Mouse (Mus musculus) neural tube, embryonic 12.5 days (tissue): ENCODE measurements around the gene Fth1. TPM values are rescaled to one million over a fixed set of nuclear protein-coding genes. Genes with fewer than 3 reads are reported as not detected.
A peak's percentile ranks its signal among the peaks of the same experiment; 100 is the strongest.
"Not testable (repeated sequence)": the region's sequence is repeated elsewhere in the genome, so short reads cannot be mapped to it uniquely, and the experiment has no call there.

Experiments
- ATAC-seq: fragments of 200-750 bp; cut with Nextera tagmentation; 2 replicates; pipeline ENCODE4 v1.8.0; 2017; ENCODE audit warnings: low read depth, mild to moderate bottlenecking, moderate TSS enrichment, moderate library complexity; ENCODE audit not compliant: low FRiP score
- H3K27ac ChIP-seq: fragments of 300-500 bp; sonication (generic); 2 replicates; pipeline ENCODE4 v1.5.1; 2016
- H3K27me3 ChIP-seq: fragments of 300-500 bp; sonication (generic); replicated peaks from 2 replicates; pipeline ENCODE4 v1.6.1; 2016; ENCODE audit warnings: mild to moderate bottlenecking
- H3K36me3 ChIP-seq: fragments of 300-500 bp; sonication (generic); 2 replicates; pipeline ENCODE4 v1.6.1; 2016; ENCODE audit warnings: mild to moderate bottlenecking
- H3K4me1 ChIP-seq: fragments of 300-500 bp; sonication (generic); 2 replicates; pipeline ENCODE4 v1.6.1; 2016
- H3K4me2 ChIP-seq: fragments of 300-500 bp; sonication (generic); replicated peaks from 2 replicates; pipeline ENCODE4 v1.6.1; 2016; ENCODE audit warnings: mild to moderate bottlenecking
- H3K4me3 ChIP-seq: fragments of 300-500 bp; sonication (generic); 2 replicates; pipeline ENCODE4 v1.5.1; 2016
- H3K9ac ChIP-seq: fragments of 300-500 bp; sonication (generic); 2 replicates; pipeline ENCODE4 v1.6.1; 2016; ENCODE audit warnings: mild to moderate bottlenecking
- H3K9me3 ChIP-seq: fragments of 300-500 bp; sonication (generic); 2 replicates; pipeline ENCODE4 v1.6.1; 2016; ENCODE audit warnings: mild to moderate bottlenecking
- WGBS: fragments of 180-500 bp; shearing (Covaris S2); methylation state at CpG from one replicate; pipeline ENCODE4 v1.1.7; 2016; 5-methylcytosine and 5-hydroxymethylcytosine counted together
- polyA plus RNA-seq: library from polyadenylated mRNA; unstranded; fragments of >200 nt; fragmentation: Nextera tagmentation; extraction: Ambion mirVana; gene quantifications from 2 replicates; pipeline ENCODE4 v1.2.1, GENCODE M21; 2016

Fth1 gene
- polyA plus RNA-seq = 1,314 and 1,378 TPM in 2 replicates

GRCm38 (mm10) chr19:9980258-9980657 is at the start of gene Fth1:
TSS of gene Fth1 (plus strand) at chr19:9980598.
- H3K9ac ChIP-seq = no peak within 1 kb of the TSS
- H3K4me2 ChIP-seq = 0 out of 2 replicates have a peak within 1 kb of the TSS, but pooled peaks have one; percentile 87

GRCm38 (mm10) chr19:9931167-9931607 is 49.2 kb upstream of the Fth1 start:
- not testable (repeated sequence) for H3K4me3 ChIP-seq, H3K36me3 ChIP-seq, H3K4me1 ChIP-seq, H3K9ac ChIP-seq, H3K27me3 ChIP-seq, H3K27ac ChIP-seq, H3K9me3 ChIP-seq, H3K4me2 ChIP-seq, ATAC-seq
- 87% methylated on average over 2 of the region's 2 CpGs for WGBS

More at GRCm38 (mm10) chr19:9980258-9980657, at the start of gene Fth1:
- ATAC-seq = no peak
- no peaks in the 10 kb centered on the region for H3K27me3 ChIP-seq
- WGBS = 91% methylated on average over 4 of the region's 4 CpGs
- H3K27ac ChIP-seq = no peak within 1 kb of the TSS
- H3K4me1 ChIP-seq = peaks cover 17% of the 10 kb centered on the region
- no peaks in the 10 kb centered on the region for H3K9me3 ChIP-seq
- H3K4me3 ChIP-seq = no peak within 1 kb of the TSS
- H3K36me3 ChIP-seq = peaks cover 13% of the 10 kb centered on the region

GRCm38 (mm10) chr19:9933908-9934307 is 46.5 kb upstream of the Fth1 start:
- 76% methylated on average over 2 of the region's 2 CpGs for WGBS
- no peaks in the 10 kb centered on the region for H3K9me3 ChIP-seq
- no peaks in the 10 kb centered on the region for H3K4me1 ChIP-seq
- H3K36me3 ChIP-seq = no peaks in the 10 kb centered on the region
- no peak overlapping the region for H3K9ac ChIP-seq
- H3K27ac ChIP-seq = no peak overlapping the region
- H3K27me3 ChIP-seq = no peaks in the 10 kb centered on the region
- H3K4me3 ChIP-seq = no peak overlapping the region
- ATAC-seq = no peak
- no peak overlapping the region for H3K4me2 ChIP-seq

- H3K36me3 ChIP-seq = no peaks in the 10 kb centered on the region
- H3K27ac ChIP-seq = no peak overlapping the region
- no peak overlapping the region for H3K4me2 ChIP-seq
- H3K4me1 ChIP-seq = no peaks in the 10 kb centered on the region
- H3K27me3 ChIP-seq = no peaks in the 10 kb centered on the region
- 78% methylated on average over 5 of the region's 5 CpGs for WGBS
- no peak overlapping the region for H3K9ac ChIP-seq
- no peak for ATAC-seq
- no peak overlapping the region for H3K4me3 ChIP-seq
- H3K9me3 ChIP-seq = no peaks in the 10 kb centered on the region
These were observed 43.8 kb upstream of the Fth1 start for GRCm38 (mm10) chr19:9936579-9936978.

GRCm38 (mm10) chr19:9937428-9937827 is 43.0 kb upstream of the Fth1 start:
- no peaks in the 10 kb centered on the region for H3K36me3 ChIP-seq
- H3K4me1 ChIP-seq = no peaks in the 10 kb centered on the region
- H3K9me3 ChIP-seq = no peaks in the 10 kb centered on the region
- 66% methylated on average over 5 of the region's 5 CpGs for WGBS
- no peak overlapping the region for H3K4me2 ChIP-seq
- H3K9ac ChIP-seq = no peak overlapping the region
- no peak overlapping the region for H3K27ac ChIP-seq
- H3K4me3 ChIP-seq = no peak overlapping the region
- H3K27me3 ChIP-seq = no peaks in the 10 kb centered on the region
- ATAC-seq = no peak

- Histone ChIP-seq H3K27ac (no peak overlapping the region), H3K27me3 (no peaks in the 10 kb centered on the region), H3K9me3 (no peaks in the 10 kb centered on the region), H3K4me2 (no peak overlapping the region), H3K4me1 (no peaks in the 10 kb centered on the region), H3K4me3 (no peak overlapping the region), H3K9ac (no peak overlapping the region), H3K36me3 (no peaks in the 10 kb centered on the region)
- 83% methylated on average over 6 of the region's 6 CpGs for WGBS
- no peak for ATAC-seq
These were observed 42.1 kb upstream of the Fth1 start for GRCm38 (mm10) chr19:9938156-9938823.

- H3K4me2 ChIP-seq = no peak overlapping the region
- no peak overlapping the region for H3K9ac ChIP-seq
- H3K27me3 ChIP-seq = no peaks in the 10 kb centered on the region
- H3K9me3 ChIP-seq = no peaks in the 10 kb centered on the region
- no peak for ATAC-seq
- no peak overlapping the region for H3K27ac ChIP-seq
- H3K36me3 ChIP-seq = no peaks in the 10 kb centered on the region
- 80% methylated on average over 13 of the region's 13 CpGs for WGBS
- no peaks in the 10 kb centered on the region for H3K4me1 ChIP-seq
- H3K4me3 ChIP-seq = no peak overlapping the region
These were observed 41.5 kb upstream of the Fth1 start for GRCm38 (mm10) chr19:9938824-9939303.

GRCm38 (mm10) chr19:9939841-9940240 is 40.6 kb upstream of the Fth1 start:
- H3K27ac ChIP-seq = no peak overlapping the region
- ATAC-seq = no peak

GRCm38 (mm10) chr19:9940903-9941302 is 39.5 kb upstream of the Fth1 start:
- no peaks in the 10 kb centered on the region for H3K36me3 ChIP-seq
- 12% methylated on average over 4 of the region's 4 CpGs for WGBS
- H3K4me2 ChIP-seq = no peak overlapping the region
- H3K4me1 ChIP-seq = no peaks in the 10 kb centered on the region
- no peak overlapping the region for H3K27ac ChIP-seq
- ATAC-seq = no peak
- H3K4me3 ChIP-seq = no peak overlapping the region
- H3K9me3 ChIP-seq = no peaks in the 10 kb centered on the region
- H3K9ac ChIP-seq = no peak overlapping the region
- no peaks in the 10 kb centered on the region for H3K27me3 ChIP-seq

More at GRCm38 (mm10) chr19:9939841-9940240, 40.6 kb upstream of the Fth1 start:
- no peaks in the 10 kb centered on the region for H3K4me1 ChIP-seq
- H3K27me3 ChIP-seq = no peaks in the 10 kb centered on the region
- WGBS = 73% methylated on average over 7 of the region's 7 CpGs
- no peak overlapping the region for H3K4me2 ChIP-seq
- H3K9me3 ChIP-seq = no peaks in the 10 kb centered on the region
- H3K4me3 ChIP-seq = no peak overlapping the region
- H3K9ac ChIP-seq = no peak overlapping the region
- H3K36me3 ChIP-seq = no peaks in the 10 kb centered on the region

- Histone ChIP-seq H3K4me1 (no peaks in the 10 kb centered on the region), H3K36me3 (no peaks in the 10 kb centered on the region), H3K4me2 (no peak overlapping the region), H3K9ac (no peak overlapping the region), H3K9me3 (no peaks in the 10 kb centered on the region), H3K27ac (no peak overlapping the region), H3K4me3 (no peak overlapping the region), H3K27me3 (no peaks in the 10 kb centered on the region)
- WGBS = 70% methylated on average over 1 of the region's 1 CpGs
- no peak for ATAC-seq
These were observed 38.6 kb upstream of the Fth1 start for GRCm38 (mm10) chr19:9941809-9942208.

- Histone ChIP-seq H3K27me3 (no peaks in the 10 kb centered on the region), H3K9ac (no peak overlapping the region), H3K4me2 (no peak overlapping the region), H3K4me3 (no peak overlapping the region), H3K9me3 (no peaks in the 10 kb centered on the region), H3K27ac (no peak overlapping the region), H3K4me1 (no peaks in the 10 kb centered on the region), H3K36me3 (no peaks in the 10 kb centered on the region)
- no peak for ATAC-seq
- WGBS = 72% methylated on average over 10 of the region's 10 CpGs
These were observed 37.6 kb upstream of the Fth1 start for GRCm38 (mm10) chr19:9942539-9943533.
